Mouse (Mus musculus) liver, embryonic 15.5 days (tissue): ENCODE measurements at regions not wholly inside any gene's neighbourhood (a gene's known extent, or its start where the extent isn't known, plus 50 kb on each side); places are given as distances from the start of the nearest gene placed in this dataset.

Experiments
- ATAC-seq: fragments of 200-750 bp; cut with Nextera tagmentation; 2 replicates; pipeline ENCODE4 v1.8.0; 2017; ENCODE audit warnings: moderate number of reproducible peaks, mild to moderate bottlenecking, moderate library complexity; ENCODE audit not compliant: insufficient read depth
- H3K27ac ChIP-seq: fragments of 300-500 bp; sonication (generic); replicated peaks from 2 replicates; pipeline ENCODE4 v1.5.1; 2015; ENCODE audit warnings: mild to moderate bottlenecking, inconsistent platforms
- H3K27me3 ChIP-seq: fragments of 300-500 bp; sonication (generic); 2 replicates; pipeline ENCODE4 v1.6.1; 2015; ENCODE audit warnings: mild to moderate bottlenecking, inconsistent platforms
- H3K36me3 ChIP-seq: fragments of 300-500 bp; sonication (generic); replicated peaks from 2 replicates; pipeline ENCODE4 v1.6.1; 2015; ENCODE audit warnings: moderate library complexity, mild to moderate bottlenecking, inconsistent platforms
- H3K4me1 ChIP-seq: fragments of 300-500 bp; sonication (generic); replicated peaks from 2 replicates; pipeline ENCODE4 v1.6.1; 2015; ENCODE audit warnings: inconsistent platforms
- H3K4me2 ChIP-seq: fragments of 300-500 bp; sonication (generic); 2 replicates; pipeline ENCODE4 v1.6.1; 2015; ENCODE audit warnings: moderate library complexity, mild to moderate bottlenecking, inconsistent platforms
- H3K4me3 ChIP-seq: fragments of 300-500 bp; sonication (generic); replicated peaks from 2 replicates; pipeline ENCODE4 v1.5.1; 2015; ENCODE audit warnings: mild to moderate bottlenecking, inconsistent platforms
- H3K9ac ChIP-seq: fragments of 300-500 bp; sonication (generic); 2 replicates; pipeline ENCODE4 v1.6.1; 2015; ENCODE audit warnings: moderate library complexity, mild to moderate bottlenecking, inconsistent platforms
- H3K9me3 ChIP-seq: fragments of 300-500 bp; sonication (generic); replicated peaks from 2 replicates; pipeline ENCODE4 v1.6.1; 2016; ENCODE audit warnings: inconsistent platforms
- WGBS: fragments of 180-500 bp; shearing (Covaris S2); methylation state at CpG from one replicate; pipeline ENCODE4 v1.1.7; 2015; ENCODE audit warnings: mixed read lengths; ENCODE audit not compliant: insufficient replicate concordance; 5-methylcytosine and 5-hydroxymethylcytosine counted together

DNA sequence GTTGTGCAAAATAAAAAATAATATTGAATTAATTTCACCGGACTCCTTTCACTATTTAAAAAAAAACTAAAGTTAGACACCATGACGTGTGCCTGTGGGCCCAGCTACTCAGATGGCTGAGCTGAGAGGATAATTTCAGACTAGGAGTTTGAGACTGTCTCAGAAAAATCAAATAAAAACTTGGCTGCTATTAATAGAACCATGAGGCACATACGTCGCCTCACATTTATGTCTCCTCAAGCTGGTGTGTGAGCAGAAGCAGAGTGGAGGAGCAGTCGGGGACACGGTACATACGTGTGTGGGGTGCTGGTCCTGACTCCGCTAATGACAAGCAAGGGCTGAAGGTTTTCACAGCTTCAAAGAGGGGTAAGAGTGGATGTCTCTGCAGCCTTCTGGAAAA, 52.8 kb upstream of the Dmrtb1 start:
- ATAC-seq, result no peak
- Histone ChIP-seq H3K4me1 (no peaks in the 10 kb centered on the region; the same call in 1 of the 2 replicates), H3K27ac (no peak overlapping the region), H3K4me3 (no peak overlapping the region), H3K4me2 (no peak overlapping the region), H3K9ac (no peak overlapping the region), H3K9me3 (no peaks in the 10 kb centered on the region), H3K36me3 (no peaks in the 10 kb centered on the region), H3K27me3 (peaks cover 10% of the 10 kb centered on the region; the same call in 1 of the 2 replicates)
- WGBS, result 74% methylated on average over 8 of the region's 8 CpGs

- Histone ChIP-seq H3K36me3 (no peaks in the 10 kb centered on the region), H3K9ac (no peak overlapping the region), H3K4me2 (no peak overlapping the region), H3K9me3 (no peaks in the 10 kb centered on the region), H3K27me3 (peaks cover 10% of the 10 kb centered on the region; the same call in 1 of the 2 replicates), H3K4me3 (no peak overlapping the region), H3K4me1 (no peaks in the 10 kb centered on the region), H3K27ac (no peak overlapping the region)
- ATAC-seq, result peak; percentile 64
- 3% methylated on average over 6 of the region's 6 CpGs for WGBS
These were observed 53.9 kb upstream of the Dmrtb1 start for GRCm38 (mm10) chr4:107737907-107738306.

DNA sequence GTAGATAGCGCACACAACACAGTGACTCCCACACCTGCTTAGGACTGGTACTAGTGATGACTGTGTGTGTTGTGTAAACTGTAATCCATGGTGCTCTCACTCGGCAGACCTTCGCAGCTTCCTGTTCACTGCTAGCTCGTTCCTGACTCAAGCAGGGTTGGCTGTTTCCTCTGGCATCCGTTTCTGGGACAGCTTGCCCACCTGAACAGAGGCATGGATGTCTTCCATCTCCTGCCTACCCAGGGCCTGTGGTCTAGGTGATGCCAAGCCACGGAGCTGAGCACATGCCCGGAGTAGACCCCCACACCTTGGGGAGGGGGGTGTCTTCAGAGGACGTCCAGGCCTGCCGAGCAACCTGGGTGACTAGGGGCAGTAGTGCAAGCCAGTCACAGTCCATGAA, 54.7 kb upstream of the Dmrtb1 start:
- Histone ChIP-seq H3K9ac (no peak overlapping the region), H3K4me2 (no peak overlapping the region), H3K27ac (no peak overlapping the region), H3K36me3 (no peaks in the 10 kb centered on the region), H3K27me3 (peaks cover 8% of the 10 kb centered on the region; the same call in 1 of the 2 replicates), H3K4me3 (no peak overlapping the region), H3K9me3 (no peaks in the 10 kb centered on the region), H3K4me1 (no peaks in the 10 kb centered on the region)
- 55% methylated on average over 9 of the region's 9 CpGs for WGBS
- no peak for ATAC-seq

DNA sequence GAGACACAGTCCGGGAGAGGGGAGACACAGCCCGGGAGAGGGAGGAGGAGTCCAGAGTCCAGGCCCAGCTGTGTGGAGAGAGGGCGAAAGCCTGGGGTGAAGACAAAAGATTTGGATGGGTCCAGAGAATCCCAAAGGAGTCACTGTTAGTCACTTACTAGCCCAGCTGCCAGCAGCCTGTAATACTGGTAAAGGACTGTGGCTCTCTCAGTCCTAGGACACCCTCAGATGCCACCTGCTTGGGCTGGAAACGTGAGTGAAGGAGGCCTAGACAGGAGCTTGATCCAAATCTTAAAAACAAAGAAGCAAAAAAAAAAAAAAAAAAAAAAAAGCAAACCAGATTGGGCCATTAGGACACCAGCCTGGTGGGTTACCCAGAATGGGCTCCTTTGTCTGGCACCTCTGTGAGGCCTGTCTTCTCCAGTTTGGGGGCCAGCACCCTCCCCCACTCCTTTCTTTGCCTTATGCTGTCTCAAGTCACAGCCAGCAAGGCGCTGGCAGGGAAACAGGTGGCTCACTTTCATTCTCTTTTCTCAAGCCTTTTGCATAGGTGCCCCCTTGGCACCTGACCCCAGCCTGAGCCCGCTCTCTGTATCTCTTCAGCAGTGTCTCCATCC, 55.9 kb upstream of the Dmrtb1 start:
- WGBS, result 70% methylated on average over 6 of the region's 6 CpGs

DNA sequence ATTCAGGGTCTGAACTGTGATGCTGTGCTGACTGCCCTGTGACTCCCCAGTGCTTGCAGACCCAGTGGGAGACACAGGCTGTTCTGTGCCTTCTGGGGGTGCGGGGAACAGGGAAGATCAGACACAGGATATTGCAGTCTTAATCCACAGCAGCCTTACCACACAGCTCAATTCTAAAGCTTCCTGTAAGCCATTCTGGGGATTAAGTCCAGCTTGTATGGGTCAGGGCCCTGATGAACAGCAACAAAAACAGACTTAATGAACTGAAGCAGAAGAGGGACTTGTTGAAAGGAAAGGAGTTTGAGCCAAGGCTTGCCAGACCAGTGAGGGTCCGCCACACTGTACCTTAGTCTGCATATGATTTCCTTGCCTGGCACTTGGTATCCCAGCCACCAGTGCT, 58.4 kb upstream of the Lrp8 start:
- no peaks in the 10 kb centered on the region for H3K9me3 ChIP-seq
- no peak overlapping the region for H3K4me3 ChIP-seq
- 62% methylated on average over 2 of the region's 2 CpGs for WGBS
- no peak overlapping the region for H3K27ac ChIP-seq
- H3K27me3 ChIP-seq, result peaks cover 6% of the 10 kb centered on the region; the same call in 1 of the 2 replicates
- H3K4me1 ChIP-seq, result peaks cover 15% of the 10 kb centered on the region
- H3K36me3 ChIP-seq, result no peaks in the 10 kb centered on the region
- no peak overlapping the region for H3K9ac ChIP-seq
- H3K4me2 ChIP-seq, result no peak overlapping the region
- ATAC-seq, result no peak

More for the DNA sequence above, 55.9 kb upstream of the Dmrtb1 start:
- Histone ChIP-seq H3K36me3 (no peaks in the 10 kb centered on the region), H3K4me3 (no peak overlapping the region), H3K4me1 (no peaks in the 10 kb centered on the region), H3K9me3 (no peaks in the 10 kb centered on the region), H3K9ac (no peak overlapping the region), H3K27ac (no peak overlapping the region), H3K27me3 (peaks cover under 1% of the 10 kb centered on the region; the same call in 1 of the 2 replicates), H3K4me2 (no peak overlapping the region)
- ATAC-seq, result no peak

GRCm38 (mm10) chr4:107746366-107746765, 55.7 kb upstream of the Lrp8 start:
- Histone ChIP-seq H3K4me2 (no peak overlapping the region), H3K27me3 (peaks cover 12% of the 10 kb centered on the region), H3K36me3 (no peaks in the 10 kb centered on the region), H3K9me3 (no peaks in the 10 kb centered on the region), H3K27ac (no peak overlapping the region), H3K4me1 (peaks cover 15% of the 10 kb centered on the region), H3K9ac (no peak overlapping the region), H3K4me3 (no peak overlapping the region)
- no peak for ATAC-seq
- 60% methylated on average over 3 of the region's 3 CpGs for WGBS

DNA sequence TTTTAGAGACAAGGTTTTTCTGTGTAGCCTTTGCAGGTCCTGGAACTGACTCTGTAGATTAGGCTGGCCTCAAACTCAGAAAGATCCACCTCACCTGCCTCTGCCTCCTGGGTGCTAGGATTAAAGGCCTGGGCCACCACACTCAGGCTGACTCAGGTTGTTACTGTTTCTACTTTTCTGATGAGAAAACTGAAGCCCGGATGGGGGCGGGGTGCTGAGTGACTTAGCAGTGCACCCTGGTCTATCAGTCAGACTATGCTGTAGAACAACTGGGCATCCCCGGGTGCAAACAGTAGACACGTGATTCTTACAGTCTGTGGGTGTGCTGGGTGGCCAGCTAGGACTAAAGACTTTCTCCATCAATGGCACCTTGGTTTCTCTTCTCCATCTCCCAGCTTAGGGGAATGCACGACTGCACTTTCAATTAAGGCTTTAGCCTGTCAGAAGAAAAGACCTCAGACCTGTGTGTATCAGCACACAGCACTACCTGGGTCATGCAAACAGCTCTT, 55.1 kb upstream of the Lrp8 start:
- Histone ChIP-seq H3K4me1 (peaks cover 15% of the 10 kb centered on the region), H3K27me3 (peaks cover 14% of the 10 kb centered on the region), H3K36me3 (no peaks in the 10 kb centered on the region), H3K4me2 (no peak overlapping the region), H3K27ac (no peak overlapping the region), H3K9me3 (no peaks in the 10 kb centered on the region), H3K4me3 (no peak overlapping the region), H3K9ac (no peak overlapping the region)
- 40% methylated on average over 5 of the region's 5 CpGs for WGBS
- ATAC-seq, result no peak

GRCm38 (mm10) chr4:107747454-107747853, 54.6 kb upstream of the Lrp8 start:
- no peaks in the 10 kb centered on the region for H3K9me3 ChIP-seq
- ATAC-seq, result no peak
- H3K4me2 ChIP-seq, result no peak overlapping the region
- H3K27me3 ChIP-seq, result peaks cover 14% of the 10 kb centered on the region
- no peak overlapping the region for H3K27ac ChIP-seq
- no peak overlapping the region for H3K4me3 ChIP-seq
- no peaks in the 10 kb centered on the region for H3K36me3 ChIP-seq
- no peak overlapping the region for H3K9ac ChIP-seq
- H3K4me1 ChIP-seq, result peaks cover 15% of the 10 kb centered on the region
- WGBS, result 68% methylated on average over 9 of the region's 9 CpGs

DNA sequence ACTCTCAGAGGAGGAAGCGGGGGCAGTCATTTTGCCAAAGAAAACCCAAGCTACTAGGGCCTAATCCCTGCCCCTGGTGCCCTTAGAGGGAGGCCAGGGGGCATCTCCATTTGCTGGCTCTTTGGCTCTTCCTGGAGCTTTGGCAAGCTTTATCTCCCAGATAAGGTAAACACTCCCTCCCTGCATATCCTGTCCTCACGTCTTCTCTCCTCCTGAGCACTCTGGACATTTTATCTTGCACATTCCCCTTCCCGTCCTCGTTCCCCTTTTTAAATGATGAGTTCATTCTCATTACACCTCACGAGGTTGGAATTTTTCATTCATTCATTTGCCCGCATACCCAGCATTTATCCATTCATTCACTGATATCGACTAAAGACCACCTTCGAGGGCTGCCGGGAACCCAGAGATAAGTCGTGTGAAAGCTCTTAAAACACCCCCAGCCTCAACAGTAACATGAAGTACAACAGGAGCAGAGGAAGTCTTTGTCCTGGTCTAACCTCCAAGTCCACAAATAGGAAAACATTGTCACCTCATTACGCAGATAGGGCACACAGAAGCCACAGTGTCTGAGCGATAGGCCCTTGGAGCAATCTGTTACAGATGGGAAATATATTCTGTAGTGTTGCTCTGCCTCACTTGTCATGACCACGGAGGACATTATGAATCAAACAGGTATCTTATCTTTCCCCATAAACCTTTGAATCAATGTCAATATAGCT, 54.0 kb upstream of the Lrp8 start:
- Histone ChIP-seq H3K9ac (no peak overlapping the region), H3K36me3 (no peaks in the 10 kb centered on the region), H3K4me1 (peaks cover 15% of the 10 kb centered on the region), H3K4me3 (no peak overlapping the region), H3K27ac (no peak overlapping the region), H3K4me2 (no peak overlapping the region), H3K27me3 (peaks cover 14% of the 10 kb centered on the region), H3K9me3 (no peaks in the 10 kb centered on the region)
- ATAC-seq, result no peak
- WGBS, result 15% methylated on average over 13 of the region's 13 CpGs

DNA sequence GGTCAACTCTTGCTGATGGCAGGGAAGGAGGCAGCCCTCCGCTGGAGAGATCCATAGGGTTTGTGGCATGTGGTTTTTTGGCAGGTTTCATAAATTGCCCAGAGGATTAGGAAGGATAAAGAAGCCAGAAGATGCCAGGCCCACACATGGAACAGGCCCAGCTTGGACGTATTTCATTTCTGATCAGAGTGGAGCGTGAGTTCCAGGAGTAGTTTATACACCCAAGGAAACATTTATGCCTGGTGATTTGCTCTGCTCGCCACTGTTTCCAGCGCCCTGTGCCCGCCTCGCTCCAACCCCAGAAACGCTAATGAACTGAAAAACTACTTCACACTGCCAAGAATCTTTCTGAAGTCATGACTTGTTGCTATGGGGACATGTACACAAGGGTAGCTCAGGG, 53.0 kb upstream of the Lrp8 start:
- H3K4me1 ChIP-seq, result peaks cover 15% of the 10 kb centered on the region
- no peak overlapping the region for H3K9ac ChIP-seq
- ATAC-seq, result no peak
- no peak overlapping the region for H3K27ac ChIP-seq
- H3K4me3 ChIP-seq, result no peak overlapping the region
- H3K36me3 ChIP-seq, result no peaks in the 10 kb centered on the region
- 81% methylated on average over 8 of the region's 8 CpGs for WGBS
- no peaks in the 10 kb centered on the region for H3K9me3 ChIP-seq
- no peak overlapping the region for H3K4me2 ChIP-seq
- H3K27me3 ChIP-seq, result peaks cover 14% of the 10 kb centered on the region

- no peak overlapping the region for H3K27ac ChIP-seq
- 58% methylated on average over 9 of the region's 9 CpGs for WGBS
- no peaks in the 10 kb centered on the region for H3K36me3 ChIP-seq
- no peak overlapping the region for H3K9ac ChIP-seq
- H3K4me2 ChIP-seq, result no peak overlapping the region
- no peak overlapping the region for H3K4me3 ChIP-seq
- H3K4me1 ChIP-seq, result peaks cover 15% of the 10 kb centered on the region
- ATAC-seq, result no peak
- peaks cover 12% of the 10 kb centered on the region for H3K27me3 ChIP-seq
- H3K9me3 ChIP-seq, result no peaks in the 10 kb centered on the region
These were observed 52.0 kb upstream of the Lrp8 start for GRCm38 (mm10) chr4:107750017-107750416.
